Mouse (Mus musculus): ENCODE data around the gene Cd80. TPM values are rescaled to one million over a fixed set of nuclear protein-coding genes. Genes with fewer than 3 reads are reported as not detected.

Gene Cd80
- total and polyA plus RNA-seq, 3 experiments = 0.04 to 0.38 TPM; not detected in 1

- H3K27ac ChIP-seq (ENCODE audit: control insufficient read depth, low read depth, low read length) = no peak overlapping the region
- TF ChIP-seq TAL1 (IDR thresholded peaks at IDR 0.05; ENCODE audit: low read length) = no peak
- TF ChIP-seq GABPA (IDR thresholded peaks at IDR 0.05; ENCODE audit: low read depth, low read length) = no peak
- no peak for TF ChIP-seq ZKSCAN1 (IDR thresholded peaks at IDR 0.05; ENCODE audit: low read depth, low read length)
- TF ChIP-seq BHLHE40 (IDR thresholded peaks at IDR 0.05; ENCODE audit: borderline replicate concordance, low read depth, low read length) = no peak
- no peak for TF ChIP-seq MXI1 (IDR thresholded peaks at IDR 0.05; ENCODE audit: low read depth, low read length)
- no peak for TF ChIP-seq NRF1 (IDR thresholded peaks at IDR 0.05; ENCODE audit: insufficient read depth, low read depth, low read length, poor library complexity, severe bottlenecking)
- no peak for TF ChIP-seq POLR2AphosphoS5 (IDR thresholded peaks at IDR 0.05; ENCODE audit: borderline replicate concordance, low read depth, low read length)
- no peak for TF ChIP-seq ZMIZ1 (IDR thresholded peaks at IDR 0.05; ENCODE audit: low read depth, low read length)
- no peak for TF ChIP-seq ZC3H11A (IDR thresholded peaks at IDR 0.05; ENCODE audit: low read depth, low read length)
- no peak for TF ChIP-seq TBP (IDR thresholded peaks at IDR 0.05; ENCODE audit: low read depth, low read length)
- no peak for TF ChIP-seq ELF1 (IDR thresholded peaks at IDR 0.05; ENCODE audit: low read depth, low read length)
- no peak for TF ChIP-seq HCFC1 (IDR thresholded peaks at IDR 0.05; ENCODE audit: low read depth, low read length)
- no peak for TF ChIP-seq GATA1 (IDR thresholded peaks at IDR 0.05; ENCODE audit: low read depth, low read length)
- no peak for TF ChIP-seq MAX (IDR thresholded peaks at IDR 0.05; ENCODE audit: low read length)
- no peak for TF ChIP-seq KAT2A (conservative IDR thresholded peaks at IDR 0.05; ENCODE audit: low read depth, low read length)
- no peak for TF ChIP-seq RAD21 (IDR thresholded peaks at IDR 0.05; ENCODE audit: low read depth, low read length)
- no peak for TF ChIP-seq SIN3A (IDR thresholded peaks at IDR 0.05; ENCODE audit: low read length)
- no peak for TF ChIP-seq MAZ (IDR thresholded peaks at IDR 0.05; ENCODE audit: low read depth, low read length)
- no peak for TF ChIP-seq TCF12 (IDR thresholded peaks at IDR 0.05; ENCODE audit: low read depth, low read length)
- no peak for TF ChIP-seq POLR2AphosphoS2 (IDR thresholded peaks at IDR 0.05; ENCODE audit: low read length)
- no peaks in the 10 kb centered on the region for H3K4me1 ChIP-seq (ENCODE audit: control insufficient read depth in 1 of 2, insufficient read depth in 2 of 2, low read length in 2 of 2)
- peaks cover 0 to 2% of the 10 kb centered on the region in 2 experiments; a peak in 2 of 4 replicates for H3K36me3 ChIP-seq (ENCODE audit: control insufficient read depth in 1 of 2, insufficient read depth in 2 of 2, low read length in 2 of 2)
- no peaks in the 10 kb centered on the region for H3K79me2 ChIP-seq (ENCODE audit: control insufficient read depth, insufficient read depth, low read length, poor library complexity)
- no peaks in the 10 kb centered on the region for H3K9me3 ChIP-seq (replicated peaks; ENCODE audit: insufficient read depth, low read length)
- H3K9ac ChIP-seq (ENCODE audit: control insufficient read depth, low read depth, low read length, poor library complexity, severe bottlenecking) = no peak overlapping the region
- H3K4me3 ChIP-seq (ENCODE audit: control insufficient read depth in 1 of 2, insufficient read depth in 1 of 2, low read depth in 2 of 2, low read length in 2 of 2) = no peak overlapping the region
- DNase-seq (ENCODE audit: low read depth, low spot score) = no peak
- no peaks in the 10 kb centered on the region for H3K27me3 ChIP-seq (ENCODE audit: control insufficient read depth in 1 of 2, insufficient read depth in 2 of 2, low read length in 2 of 2)
These were observed 48.2 kb downstream of the Cd80 start for GRCm38 (mm10) chr16:38503528-38503927.

- DNase-seq (ENCODE audit: low read depth, low spot score) = peak; percentile 76
- Histone ChIP-seq H3K4me1 (ENCODE audit: control insufficient read depth in 1 of 2, insufficient read depth in 2 of 2, low read length in 2 of 2) (no peaks in the 10 kb centered on the region), H3K36me3 (ENCODE audit: control insufficient read depth in 1 of 2, insufficient read depth in 2 of 2, low read length in 2 of 2) (peaks cover 0 to 2% of the 10 kb centered on the region in 2 experiments; a peak in 2 of 4 replicates)
These were observed 50.8 kb downstream of the Cd80 start for GRCm38 (mm10) chr16:38506041-38506634.

More at GRCm38 (mm10) chr16:38506041-38506634, 50.8 kb downstream of the Cd80 start:
- no peaks in the 10 kb centered on the region for H3K79me2 ChIP-seq (ENCODE audit: control insufficient read depth, insufficient read depth, low read length, poor library complexity)
- TF ChIP-seq GABPA (IDR thresholded peaks at IDR 0.05; ENCODE audit: low read depth, low read length) (no peak), EP300 (IDR thresholded peaks at IDR 0.05; ENCODE audit: low read depth in 1 of 2, low read length in 2 of 2) (no peak), CTCF (IDR thresholded peaks at IDR 0.05 in 2 of 3, conservative IDR thresholded peaks at IDR 0.05 in 1 of 3; ENCODE audit: control insufficient read depth in 1 of 3, insufficient read depth in 1 of 3, low read depth in 2 of 3, low read length in 3 of 3, poor library complexity in 1 of 3, severe bottlenecking in 1 of 3) (peak; percentile 82 to 98 (median 97)), SMC3 (IDR thresholded peaks at IDR 0.05; ENCODE audit: low read depth, low read length) (peak; percentile 97), RAD21 (IDR thresholded peaks at IDR 0.05; ENCODE audit: low read depth, low read length) (peak; percentile 94), ZC3H11A (IDR thresholded peaks at IDR 0.05; ENCODE audit: low read depth, low read length) (peak; percentile 92), CHD2 (IDR thresholded peaks at IDR 0.05; ENCODE audit: low read length) (no peak)
- no peaks in the 10 kb centered on the region for H3K27me3 ChIP-seq (ENCODE audit: control insufficient read depth in 1 of 2, insufficient read depth in 2 of 2, low read length in 2 of 2)
- H3K27ac ChIP-seq (ENCODE audit: control insufficient read depth, low read depth, low read length) = no peak overlapping the region
- H3K9ac ChIP-seq (ENCODE audit: control insufficient read depth, low read depth, low read length, poor library complexity, severe bottlenecking) = no peak overlapping the region
- no peak overlapping the region for H3K4me3 ChIP-seq (ENCODE audit: control insufficient read depth in 1 of 2, insufficient read depth in 1 of 2, low read depth in 2 of 2, low read length in 2 of 2)
- no peaks in the 10 kb centered on the region for H3K9me3 ChIP-seq (replicated peaks; ENCODE audit: insufficient read depth, low read length)
